Mouse (Mus musculus): ENCODE data around the gene Cks1b.

The Cks1b gene

GRCm38 (mm10) chr3:89425876-89426275 lies 7.7 kb upstream of the Cks1b start:
- ATAC-seq (ENCODE audit: low TSS enrichment) = no peak

GRCm38 (mm10) chr3:89425141-89425525 lies 7.0 kb upstream of the Cks1b start:
- no peak for ATAC-seq (ENCODE audit: low TSS enrichment)

- no peak for ATAC-seq (ENCODE audit: low TSS enrichment)
Observed at GRCm38 (mm10) chr3:89424416-89425140, 6.4 kb upstream of the Cks1b start.

GRCm38 (mm10) chr3:89422556-89423205 lies 4.5 kb upstream of the Cks1b start:
- no peak for ATAC-seq (ENCODE audit: low TSS enrichment)

- ATAC-seq (ENCODE audit: low TSS enrichment) = 0 out of 2 replicates have a peak, but pooled peaks have one; percentile 2
Observed at GRCm38 (mm10) chr3:89421810-89422473, 3.8 kb upstream of the Cks1b start.

GRCm38 (mm10) chr3:89421002-89421774 lies 3.0 kb upstream of the Cks1b start:
- peak; percentile 79 for ATAC-seq (ENCODE audit: low TSS enrichment)

GRCm38 (mm10) chr3:89420421-89420820 lies 2.2 kb upstream of the Cks1b start:
- ATAC-seq (ENCODE audit: low TSS enrichment) = no peak

GRCm38 (mm10) chr3:89419981-89420380 lies 1.8 kb upstream of the Cks1b start:
- ATAC-seq (ENCODE audit: low TSS enrichment) = no peak

- no peak for ATAC-seq (ENCODE audit: low TSS enrichment)
Observed at GRCm38 (mm10) chr3:89419571-89419970, 1.4 kb upstream of the Cks1b start.

DNA sequence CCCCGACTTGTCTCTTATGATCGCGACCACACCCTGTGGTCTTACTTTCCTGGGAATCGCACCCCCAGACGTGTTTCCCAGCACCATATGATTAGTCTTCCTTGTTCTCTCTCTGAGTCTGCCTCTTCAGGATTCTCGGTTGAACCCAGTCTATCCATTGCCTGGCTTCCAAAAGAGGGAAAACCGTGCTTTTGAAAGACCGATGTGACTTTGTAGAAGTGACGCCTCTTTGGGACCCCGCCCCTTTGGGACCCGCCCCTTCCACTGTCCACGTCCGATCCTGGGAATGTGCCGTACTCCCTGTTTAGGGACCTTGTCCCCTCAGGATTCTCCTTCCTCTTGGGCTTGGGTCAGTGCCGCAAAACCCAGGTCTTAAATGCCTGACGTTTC lies 673 bp upstream of the Cks1b start:
- ATAC-seq (ENCODE audit: low TSS enrichment) = no peak

GRCm38 (mm10) chr3:89417840-89418169 lies 378 bp downstream of the Cks1b start:
- ATAC-seq (ENCODE audit: low TSS enrichment) = no peak

DNA sequence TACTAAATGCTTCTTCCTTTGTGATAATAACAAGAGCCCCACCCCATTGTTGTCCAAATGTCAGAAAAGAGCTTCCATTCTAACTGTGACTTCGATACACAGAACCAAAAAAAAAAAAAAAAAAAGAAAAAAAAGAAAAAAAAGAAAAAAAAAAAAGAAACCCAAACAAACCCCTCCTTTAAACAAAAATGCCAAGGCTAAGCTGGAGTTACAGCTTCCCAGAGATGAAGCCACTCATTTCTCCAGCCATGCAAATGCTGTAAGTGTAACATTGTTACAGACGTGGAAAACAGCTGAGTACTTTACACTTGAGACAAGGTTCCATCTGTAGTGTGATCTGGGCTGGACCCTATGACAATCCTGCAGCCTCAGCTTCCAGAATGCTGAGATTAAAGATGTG lies 1.1 kb downstream of the Cks1b start:
- no peak for ATAC-seq (ENCODE audit: low TSS enrichment)

DNA sequence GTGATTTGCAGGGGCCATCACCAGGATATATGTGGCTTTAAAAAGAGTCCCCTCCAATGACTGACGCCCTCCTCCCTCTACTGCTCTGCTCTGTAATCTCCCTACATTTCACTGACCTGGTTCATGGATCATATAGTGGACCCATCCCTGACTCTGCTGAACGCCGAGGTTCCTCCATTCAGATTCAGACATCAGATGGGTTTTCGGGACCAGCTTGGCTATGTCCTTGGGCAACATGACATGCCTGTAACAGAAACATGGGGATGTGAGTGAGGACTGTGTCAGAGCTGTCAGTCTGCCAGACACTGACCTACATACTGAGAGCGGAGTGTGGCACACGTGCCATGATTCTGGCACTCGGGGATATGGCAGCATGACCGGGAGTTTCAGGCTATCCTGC lies 2.0 kb downstream of the Cks1b start:
- ATAC-seq (ENCODE audit: low TSS enrichment) = no peak

DNA sequence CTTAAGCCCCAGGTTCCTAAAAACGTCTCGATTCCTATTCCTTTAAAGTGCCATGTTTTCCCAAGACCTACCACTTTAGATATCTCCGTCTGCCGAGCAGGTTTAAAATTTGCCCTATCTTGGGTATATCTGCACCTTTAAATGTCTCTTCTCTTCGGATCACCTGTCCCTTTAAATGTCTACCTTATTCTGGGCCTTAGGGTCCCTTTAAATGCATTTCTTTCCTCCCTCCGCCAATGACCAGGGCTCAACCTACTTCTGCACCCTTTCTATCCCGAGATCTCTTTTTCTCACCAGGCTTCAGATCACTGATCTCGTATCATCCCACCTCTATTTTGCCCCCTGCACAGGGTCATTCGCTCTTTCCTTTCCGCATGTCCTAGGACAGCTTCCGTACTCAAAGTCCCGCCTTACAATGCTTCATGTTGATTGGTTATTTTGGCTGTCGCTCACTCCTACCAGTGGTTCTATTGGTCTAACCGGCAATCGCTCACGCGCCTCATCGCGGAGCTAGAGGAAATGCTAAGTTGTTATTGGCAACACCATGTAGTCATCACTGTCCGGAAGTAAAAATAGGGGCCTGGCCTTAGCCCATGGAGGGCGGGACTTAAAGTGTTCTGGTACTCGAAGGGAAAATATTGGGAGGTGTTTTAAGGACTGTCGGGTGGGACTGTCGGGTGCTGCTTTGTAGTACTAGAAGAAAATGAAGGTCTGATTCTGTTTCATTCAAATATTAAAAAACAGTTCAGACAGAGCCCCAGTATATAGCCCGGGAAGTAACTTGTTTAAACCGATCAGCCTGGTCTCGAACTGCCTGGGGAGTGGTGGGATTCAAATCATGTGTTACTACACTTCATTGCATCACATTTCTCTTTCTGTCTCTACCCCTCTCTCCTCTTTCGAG lies 6.4 kb downstream of the Cks1b start, which contains the start of gene Flad1:
Gene Flad1, minus strand, starts transcription at position 381 of the 904 bp plus-strand sequence.
- ATAC-seq (ENCODE audit: low TSS enrichment) = peak; percentile 97

GRCm38 (mm10) chr3:89410864-89411263 lies 7.3 kb downstream of the Cks1b start:
- 0 out of 2 replicates have a peak, but pooled peaks have one; percentile 0 for ATAC-seq (ENCODE audit: low TSS enrichment)

DNA sequence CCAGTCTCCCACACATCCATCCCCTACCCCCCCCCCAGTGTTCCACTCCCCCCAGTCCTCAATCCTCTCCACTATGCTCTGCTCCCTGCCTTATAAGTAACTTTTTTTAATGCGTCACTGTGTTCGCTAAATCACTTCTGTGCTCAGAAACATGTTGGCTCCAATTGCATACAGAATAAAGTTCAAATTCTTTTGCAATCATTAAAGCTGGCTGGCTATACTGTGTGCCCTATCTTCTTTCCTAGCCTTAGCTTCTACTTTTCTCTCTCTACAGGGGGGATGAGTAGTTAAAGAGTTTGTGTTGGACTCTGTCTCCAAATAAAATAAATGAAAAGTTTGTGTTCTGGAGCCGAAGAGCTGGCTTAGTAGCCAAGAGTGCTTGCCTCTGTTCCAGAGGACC lies 8.5 kb downstream of the Cks1b start:
- ATAC-seq (ENCODE audit: low TSS enrichment) = no peak

DNA sequence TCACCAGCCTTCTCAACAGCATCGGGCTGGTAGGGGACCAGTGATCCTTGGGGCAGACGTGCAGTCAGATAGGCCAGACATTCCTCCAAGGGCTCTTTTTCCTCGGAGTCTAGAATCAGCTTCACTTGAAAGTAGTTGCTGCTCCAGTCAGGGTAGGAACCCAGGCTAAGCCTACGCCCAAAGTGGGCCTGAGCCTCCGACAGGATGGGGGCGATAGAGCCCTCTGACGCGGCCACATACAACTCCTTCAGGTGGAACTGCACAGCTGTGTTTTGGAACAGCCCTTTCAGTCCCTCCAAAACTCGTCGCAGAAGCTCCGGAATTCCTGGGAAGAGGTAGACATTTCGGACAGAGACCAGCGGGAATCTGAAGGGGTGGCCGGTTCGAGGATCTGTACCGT lies 9.7 kb downstream of the Cks1b start:
- no peak for ATAC-seq (ENCODE audit: low TSS enrichment)

- ATAC-seq (ENCODE audit: low TSS enrichment) = no peak
Observed at GRCm38 (mm10) chr3:89406887-89407286, 11.3 kb downstream of the Cks1b start.

- ATAC-seq (ENCODE audit: low TSS enrichment) = no peak
Observed at GRCm38 (mm10) chr3:89402693-89403092, 15.5 kb downstream of the Cks1b start, which contains the start of gene Lenep. Lenep (minus strand) TSS chr3:89402793.

GRCm38 (mm10) chr3:89401329-89401728 lies 16.9 kb downstream of the Cks1b start:
- ATAC-seq (ENCODE audit: low TSS enrichment) = no peak

GRCm38 (mm10) chr3:89396654-89397005 lies 21.6 kb downstream of the Cks1b start:
- ATAC-seq (ENCODE audit: low TSS enrichment) = no peak

Measured in frontal cortex, adult (tissue).